Mouse (Mus musculus): ENCODE data around the gene Akr7a5.

Akr7a5 gene

DNA sequence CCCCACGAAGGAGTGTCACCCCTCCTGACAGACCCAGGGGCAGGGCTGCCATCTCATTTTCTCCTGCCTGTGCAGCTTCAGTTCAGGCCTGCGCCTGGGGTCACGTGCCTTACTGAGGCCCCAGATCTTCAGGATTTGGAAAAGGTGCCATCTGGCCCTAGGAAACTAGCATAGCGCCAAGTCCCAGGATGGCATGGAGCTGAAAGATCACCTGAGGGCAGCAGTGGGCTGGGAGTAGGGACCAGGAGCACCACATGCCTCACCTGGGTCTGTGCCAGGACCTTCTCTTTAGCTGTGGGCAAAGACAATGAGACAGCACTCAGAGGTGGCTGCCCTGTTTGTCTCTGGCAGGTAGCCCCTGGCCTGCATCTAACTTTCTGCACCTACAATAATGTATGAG, 13.0 kb upstream of the Akr7a5 start:
- in situ Hi-C loops (cut with MboI, MseI), result no loop called here

DNA sequence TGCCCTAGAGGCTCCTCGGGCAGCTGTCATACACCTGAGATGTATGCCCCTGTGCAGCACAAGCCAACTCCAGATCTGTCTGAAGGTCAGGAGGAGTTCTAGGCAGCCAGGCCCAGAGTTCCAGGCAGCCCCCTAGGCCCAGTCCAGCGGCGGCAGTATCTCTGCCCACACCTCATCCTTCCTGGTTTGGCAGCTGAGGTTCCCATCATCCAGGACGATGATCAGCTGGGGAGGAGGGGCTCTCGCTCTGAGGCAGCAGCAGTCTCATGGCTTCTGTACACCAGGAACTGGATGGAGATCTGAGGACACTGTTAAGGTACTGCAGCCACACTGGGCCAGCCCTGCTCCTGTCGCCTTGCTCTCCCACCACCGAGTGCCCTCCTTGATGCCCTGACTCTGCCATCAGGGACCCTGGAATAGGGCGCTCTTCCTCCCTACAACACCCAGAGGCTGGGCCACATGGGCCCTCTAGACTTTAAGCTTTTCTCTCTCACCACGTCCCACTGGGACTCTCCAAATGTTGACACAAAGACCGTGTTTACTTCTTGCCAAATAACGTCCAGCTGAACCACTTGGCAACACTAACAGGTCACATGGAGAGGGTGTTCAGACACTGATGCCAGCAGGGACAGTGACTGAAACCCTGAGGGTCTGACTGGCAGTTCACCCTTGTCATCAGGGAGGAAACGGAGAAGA, 11.7 kb upstream of the Akr7a5 start:
- in situ Hi-C loops (cut with MboI, MseI), result no loop called here

DNA sequence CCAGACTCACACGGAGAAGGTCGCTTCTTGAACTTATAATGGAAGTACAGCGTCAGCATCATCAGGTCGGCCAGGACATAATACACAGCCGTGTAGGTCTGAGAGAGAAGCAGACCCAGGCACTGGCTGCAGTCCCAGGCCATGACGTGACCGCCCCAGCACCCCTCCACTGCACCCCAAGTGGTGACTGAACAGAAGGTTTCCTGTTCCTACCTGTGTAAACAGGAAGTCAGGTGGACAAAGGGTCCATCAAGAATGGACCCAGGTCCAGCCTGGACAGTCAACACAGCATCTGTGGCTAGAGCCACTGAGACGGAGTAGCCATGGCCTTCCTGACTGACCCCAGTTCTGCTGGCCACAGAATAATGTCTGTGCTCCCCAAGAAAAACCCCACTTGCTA, 8.8 kb upstream of the Akr7a5 start:
- in situ Hi-C loops (cut with MboI, MseI), result no loop called here

DNA sequence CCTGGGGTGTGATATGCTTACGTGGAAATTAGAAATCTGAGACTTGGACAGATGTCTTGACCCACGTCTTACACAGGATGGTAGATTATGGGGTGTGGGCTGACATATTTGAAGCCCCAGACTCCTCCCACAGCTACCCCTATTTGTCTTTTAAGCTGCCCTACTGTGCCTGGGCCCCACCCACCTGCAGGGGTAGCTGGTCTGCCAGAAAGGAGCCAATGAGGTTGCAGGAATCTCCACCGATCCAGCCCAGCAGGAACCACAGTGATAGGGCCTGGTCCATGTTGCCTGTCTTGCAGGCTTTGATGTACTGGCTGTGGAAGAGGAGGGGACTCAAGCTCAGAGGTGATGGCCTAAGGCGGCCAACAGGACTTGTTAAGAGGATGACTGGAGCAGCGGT, 8.3 kb upstream of the Akr7a5 start:
- in situ Hi-C loops (cut with MboI, MseI), result no loop called here

DNA sequence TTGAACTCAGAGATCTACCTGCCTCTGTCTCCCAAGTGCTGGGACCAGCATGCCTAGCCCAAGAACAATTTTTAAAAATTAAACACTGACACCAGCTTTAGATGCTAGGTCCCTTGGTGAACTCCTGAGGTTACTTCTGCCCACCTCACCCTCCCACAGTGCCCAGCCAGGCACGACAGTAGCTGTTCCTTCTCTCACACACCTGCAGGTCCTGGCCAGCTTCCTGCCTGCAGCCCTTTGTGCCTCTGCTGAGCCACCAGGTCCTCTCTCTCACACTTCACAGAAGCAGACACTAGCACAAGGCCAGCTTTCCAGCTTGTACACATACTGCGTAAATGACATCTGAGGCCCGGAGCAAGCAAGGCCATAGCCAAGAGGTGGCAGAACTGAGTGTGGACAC, 5.0 kb upstream of the Akr7a5 start:
- in situ Hi-C loops (cut with MboI, MseI), result no loop called here

DNA sequence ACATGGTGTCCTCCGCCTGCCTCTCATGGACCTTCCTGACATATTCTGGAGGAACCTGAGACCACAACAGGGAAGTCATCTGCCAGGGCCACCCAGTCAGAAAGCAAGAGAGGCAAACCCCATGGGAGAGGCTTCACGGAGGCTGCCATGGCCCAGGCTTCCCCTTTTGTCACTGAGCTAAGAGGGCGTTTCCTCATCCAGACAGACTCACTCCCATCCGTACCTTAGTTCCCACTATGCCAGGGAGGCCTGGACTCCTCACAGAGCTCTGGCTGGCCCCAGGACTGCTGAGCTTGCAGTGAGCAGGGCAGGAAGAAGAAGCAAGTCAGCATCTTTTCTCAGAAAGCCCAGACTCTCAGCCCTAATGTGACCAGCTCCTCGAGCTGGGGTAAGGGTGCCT, 2.6 kb upstream of the Akr7a5 start:
- in situ Hi-C loops (cut with MboI, MseI), result no loop called here

DNA sequence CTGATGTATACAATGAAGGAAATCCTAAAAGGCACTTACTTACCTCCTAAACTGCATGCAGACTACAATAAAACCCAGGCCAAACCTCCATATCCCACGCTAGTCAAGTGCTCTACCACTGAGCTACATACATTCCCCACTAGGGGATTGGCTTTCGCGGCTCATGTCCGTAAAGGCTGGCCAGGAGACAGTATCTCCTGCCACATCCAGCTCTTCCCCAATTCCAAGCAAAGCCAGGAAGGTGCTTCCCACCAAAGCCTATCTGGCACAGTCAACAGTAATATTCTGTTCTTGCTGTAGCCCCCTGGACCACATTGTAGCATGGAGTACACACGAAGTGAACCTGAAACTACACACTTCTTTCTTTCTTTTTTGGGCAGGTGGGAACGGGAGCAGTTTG, 893 bp upstream of the Akr7a5 start:
- in situ Hi-C loops (cut with MboI, MseI), result no loop called here

DNA sequence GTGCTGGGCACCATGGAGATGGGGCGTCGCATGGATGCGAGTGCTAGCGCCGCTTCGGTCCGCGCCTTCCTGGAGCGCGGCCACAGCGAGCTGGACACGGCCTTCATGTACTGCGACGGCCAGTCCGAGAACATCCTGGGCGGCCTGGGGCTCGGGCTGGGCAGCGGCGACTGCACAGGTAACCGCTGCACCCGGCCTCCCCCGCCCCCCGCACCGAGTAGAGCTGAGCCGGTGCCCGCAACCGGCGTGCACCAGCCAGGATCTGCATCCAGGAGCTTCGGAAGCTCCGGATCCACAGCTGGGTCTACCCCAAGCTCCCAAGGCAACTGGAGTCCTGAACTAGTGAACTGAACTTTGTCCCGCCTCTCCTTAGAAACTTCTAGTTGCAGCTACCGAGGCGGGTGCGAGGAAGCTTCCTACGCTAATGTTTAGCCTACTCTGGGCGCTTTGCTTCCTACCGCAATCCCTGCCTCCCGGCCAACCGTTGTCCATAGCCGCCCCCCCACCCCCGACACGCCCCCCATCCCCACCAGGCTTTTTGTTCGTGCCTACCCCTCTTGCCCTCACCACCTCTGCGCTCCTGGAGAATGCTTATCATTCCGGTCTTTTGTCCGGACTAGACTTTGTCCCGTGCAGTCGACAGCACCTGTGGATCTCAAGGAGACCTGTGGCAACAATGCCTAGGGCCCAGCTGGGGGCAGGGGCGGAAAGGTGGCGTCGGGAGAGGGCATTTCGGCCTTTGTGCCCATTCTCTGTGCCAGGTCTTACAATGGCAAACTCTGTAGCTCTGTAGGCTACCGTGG, 556 bp downstream of the Akr7a5 start:
- in situ Hi-C loops (cut with MboI, MseI), result no loop called here

DNA sequence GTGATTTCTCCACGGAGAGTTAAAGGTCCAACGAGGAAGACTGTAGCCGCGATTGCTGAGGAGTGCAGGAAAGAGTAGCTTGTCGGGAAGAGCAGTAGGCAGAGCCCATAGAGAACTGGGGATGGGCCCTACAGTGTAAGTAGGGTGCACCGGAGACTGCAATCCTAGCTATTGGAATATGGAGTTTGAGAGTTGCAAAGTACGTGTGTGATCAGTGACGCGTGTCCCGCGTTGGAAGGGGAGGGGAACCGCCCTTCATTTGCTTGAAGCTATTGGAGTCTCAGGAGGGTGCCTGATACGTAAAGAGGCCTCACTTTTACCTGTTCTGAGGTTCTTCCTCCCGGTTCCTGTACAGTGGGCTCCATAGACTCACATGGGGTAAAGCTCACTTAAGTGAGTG, 1.2 kb downstream of the Akr7a5 start:
- in situ Hi-C loops (cut with MboI, MseI), result no loop called here

DNA sequence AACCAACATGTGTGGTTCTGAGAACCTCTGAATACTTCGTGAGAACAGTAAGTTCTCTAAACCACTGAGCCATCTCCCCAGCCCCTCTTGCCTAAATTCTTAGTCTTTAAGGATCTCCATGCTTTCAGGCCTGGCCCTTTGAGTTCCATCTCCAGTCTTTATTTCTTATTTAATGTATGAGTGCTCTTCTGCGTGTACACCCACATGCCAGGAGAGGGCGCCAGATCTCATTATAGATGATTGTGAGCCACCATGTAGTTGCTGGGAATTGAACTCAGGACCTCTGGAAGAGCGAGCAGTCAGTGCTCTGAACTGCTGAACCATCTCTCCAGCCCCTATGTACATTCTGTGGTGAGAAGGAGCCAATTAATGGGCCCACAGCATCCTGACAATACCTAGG, 2.1 kb downstream of the Akr7a5 start:
- in situ Hi-C loops (cut with MboI, MseI), result no loop called here

DNA sequence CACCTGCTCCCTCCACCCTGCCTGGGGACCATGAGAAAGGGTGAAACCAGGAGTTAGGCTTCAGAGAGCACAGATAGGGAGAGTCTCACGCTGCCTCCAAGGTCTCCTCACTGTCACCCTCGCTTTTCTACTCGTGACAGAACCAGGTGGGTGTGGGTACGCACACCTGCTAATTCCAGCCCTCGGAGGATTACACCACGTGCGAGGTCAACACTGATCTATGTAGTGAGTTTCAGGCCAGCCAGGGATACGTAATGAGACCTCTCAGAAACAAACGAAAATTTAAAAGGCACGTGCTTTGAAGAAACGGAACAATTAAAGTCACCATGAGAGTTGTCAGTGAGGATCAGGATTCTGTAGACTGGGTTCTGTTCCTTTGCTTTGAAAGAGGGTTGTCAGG, 7.9 kb downstream of the Akr7a5 start:
- in situ Hi-C loops (cut with MboI, MseI), result no loop called here

DNA sequence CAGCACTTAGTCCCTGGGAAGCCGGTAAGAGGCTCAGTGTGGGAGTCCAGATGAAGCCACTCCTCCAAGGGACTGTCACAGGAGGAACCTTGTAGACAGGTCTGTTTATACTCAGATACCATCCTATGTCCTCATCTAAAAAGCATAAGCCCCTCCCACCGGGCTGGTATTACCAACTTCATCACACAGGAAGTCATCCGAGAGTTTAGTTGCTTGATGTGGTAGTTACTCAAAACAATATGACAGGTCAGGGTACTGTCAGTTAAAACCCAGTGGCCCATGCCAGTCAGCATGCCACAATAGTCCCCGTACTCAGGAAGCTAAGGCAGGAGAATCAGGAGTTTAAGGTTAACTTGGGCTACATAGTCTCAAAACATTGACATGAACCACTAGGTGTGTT, 9.2 kb downstream of the Akr7a5 start:
- in situ Hi-C loops (cut with MboI, MseI), result no loop called here

DNA sequence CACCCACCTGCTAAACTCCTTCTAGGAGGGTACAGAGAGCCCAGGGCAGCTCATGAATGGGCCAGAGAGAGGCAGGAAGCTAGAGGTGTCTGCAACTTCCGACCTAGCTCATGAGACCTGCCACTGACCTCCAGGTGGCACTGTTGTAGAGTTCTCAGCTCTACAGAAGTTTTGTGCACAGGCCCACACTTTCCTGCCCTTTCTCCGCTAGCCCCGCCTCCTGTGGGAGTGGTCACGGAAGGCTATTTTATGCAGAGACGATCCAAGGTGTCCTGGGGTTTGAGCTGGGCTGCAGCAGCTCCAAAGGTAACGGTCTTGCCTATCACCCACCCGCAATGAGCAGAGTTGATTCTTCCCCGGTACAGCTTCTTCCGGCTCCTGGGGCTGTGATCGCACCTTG, 20.1 kb downstream of the Akr7a5 start:
- in situ Hi-C loops (cut with MboI, MseI), result no loop called here

DNA sequence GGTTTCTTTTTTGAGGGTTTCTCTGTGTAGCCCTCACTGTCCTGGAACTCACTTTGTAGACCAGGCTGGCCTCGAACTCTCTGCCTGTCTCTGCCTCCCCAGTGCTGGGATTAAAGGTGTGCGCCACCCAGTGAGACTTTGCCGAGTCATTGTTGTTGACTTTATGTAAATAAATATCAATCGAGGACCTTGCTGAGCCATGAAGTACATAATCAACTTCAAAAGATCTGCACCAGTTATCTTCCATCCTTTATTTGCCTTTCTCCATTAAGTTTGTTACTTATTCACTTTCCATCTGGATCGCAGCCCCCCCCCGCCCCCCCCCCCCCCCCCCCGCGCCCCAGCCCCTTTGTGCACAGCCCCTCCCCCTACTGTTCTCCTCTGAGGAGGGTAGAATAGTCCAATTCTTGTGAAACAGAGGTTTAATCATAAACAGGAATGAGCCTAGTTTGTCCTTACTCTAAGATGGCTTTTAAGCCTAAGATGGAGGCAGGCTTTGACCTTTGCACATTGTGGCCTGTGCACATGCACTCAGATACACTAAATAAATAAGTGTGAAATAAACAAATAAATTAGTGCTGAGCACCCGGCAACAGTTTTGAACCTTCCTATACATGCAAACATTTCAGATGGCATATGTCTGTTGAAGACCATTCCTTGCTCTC, 24.2 kb downstream of the Akr7a5 start:
- in situ Hi-C loops (cut with MboI, MseI), result no loop called here

DNA sequence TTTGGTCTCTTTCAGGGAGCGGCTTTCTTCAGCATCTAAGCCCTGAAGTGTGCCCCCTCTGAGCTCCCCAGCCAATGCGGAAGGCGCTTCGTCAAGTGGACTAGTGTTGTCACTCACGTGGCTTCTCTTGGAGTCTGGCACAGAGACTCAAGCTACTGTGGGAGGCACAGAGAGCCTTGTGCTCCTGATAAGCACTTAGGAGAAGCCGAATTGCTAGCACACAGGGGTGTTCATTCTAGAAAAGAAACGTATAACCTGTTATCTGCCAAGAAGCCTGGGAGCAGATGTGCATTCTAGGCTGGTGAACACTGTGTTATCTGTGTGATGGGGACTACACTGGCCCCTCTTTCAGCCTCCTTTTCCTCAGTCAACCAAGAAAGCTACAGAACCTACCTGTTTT, 25.0 kb downstream of the Akr7a5 start:
- in situ Hi-C loops (cut with MboI, MseI), result no loop called here

DNA sequence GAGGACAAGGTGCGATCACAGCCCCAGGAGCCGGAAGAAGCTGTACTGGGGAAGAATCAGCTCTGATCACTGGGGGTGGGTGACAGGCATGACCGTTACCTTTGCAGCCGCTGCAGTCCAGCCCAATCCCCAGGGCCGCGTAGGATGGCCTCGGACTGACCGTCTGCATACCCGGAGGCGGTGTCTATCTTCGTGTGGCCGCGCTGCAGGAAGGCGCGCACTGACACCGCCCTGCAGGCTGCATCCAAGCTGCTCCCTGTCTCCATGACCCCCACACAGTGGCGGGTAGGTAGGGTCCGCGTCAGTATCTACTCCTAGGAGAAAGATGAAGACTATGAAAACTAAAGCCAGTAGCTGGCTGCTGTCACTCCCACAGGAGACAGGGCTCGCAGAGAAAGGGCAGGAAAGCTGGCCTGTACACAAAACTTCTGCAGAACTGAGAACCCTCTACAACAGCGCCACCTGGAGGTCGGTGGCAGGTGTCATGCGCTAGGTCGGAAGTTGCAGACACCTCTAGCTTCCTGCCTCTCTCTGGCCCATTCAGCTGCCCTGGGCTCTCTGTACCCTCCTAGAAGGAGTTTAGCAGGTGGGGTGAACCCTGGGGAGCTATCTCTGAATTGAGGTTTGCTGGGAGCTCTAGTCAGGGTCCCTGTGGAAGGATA, 26.4 kb downstream of the Akr7a5 start:
- in situ Hi-C loops (cut with MboI, MseI), result no loop called here

DNA sequence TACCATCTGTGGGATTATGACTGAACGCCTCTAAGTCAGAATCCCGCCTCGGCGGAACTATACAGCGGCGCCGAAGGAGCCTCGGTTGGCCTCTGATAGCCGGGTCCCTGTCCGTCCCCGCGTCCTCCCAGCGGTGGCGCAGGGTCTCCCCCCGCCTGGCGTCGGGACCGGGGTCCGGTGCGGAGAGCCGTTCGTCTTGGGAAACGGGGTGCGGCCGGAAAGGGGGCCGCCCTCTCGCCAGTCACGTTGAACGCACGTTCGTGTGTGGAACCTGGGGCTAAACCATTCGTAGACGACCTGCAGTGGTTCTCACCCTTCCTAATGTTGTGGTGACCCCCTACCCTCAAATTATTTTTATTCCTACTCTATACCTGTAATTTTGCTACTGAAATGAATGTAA, 27.6 kb downstream of the Akr7a5 start:
- in situ Hi-C loops (cut with MboI, MseI), result no loop called here

DNA sequence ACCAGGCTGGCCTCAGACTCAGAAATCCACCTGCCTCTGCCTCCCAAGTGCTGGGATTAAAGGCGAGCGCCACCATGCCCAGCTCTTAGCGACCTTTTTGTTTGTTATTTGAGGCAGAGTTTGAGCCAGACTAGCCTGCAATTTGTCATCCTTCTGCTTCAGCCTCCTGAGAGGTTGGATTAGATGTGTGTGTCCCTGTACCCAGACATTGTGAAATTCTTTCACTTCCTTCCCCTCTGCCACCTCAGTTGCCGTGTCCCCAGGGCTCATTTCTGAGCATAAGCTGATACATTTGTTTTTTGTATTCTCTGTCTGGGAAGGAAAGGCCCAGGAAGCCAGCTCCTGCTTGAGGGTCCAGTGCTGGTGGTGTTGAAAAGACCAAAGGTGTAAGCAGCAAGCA, 30.3 kb downstream of the Akr7a5 start:
- in situ Hi-C loops (cut with MboI, MseI), result no loop called here

DNA sequence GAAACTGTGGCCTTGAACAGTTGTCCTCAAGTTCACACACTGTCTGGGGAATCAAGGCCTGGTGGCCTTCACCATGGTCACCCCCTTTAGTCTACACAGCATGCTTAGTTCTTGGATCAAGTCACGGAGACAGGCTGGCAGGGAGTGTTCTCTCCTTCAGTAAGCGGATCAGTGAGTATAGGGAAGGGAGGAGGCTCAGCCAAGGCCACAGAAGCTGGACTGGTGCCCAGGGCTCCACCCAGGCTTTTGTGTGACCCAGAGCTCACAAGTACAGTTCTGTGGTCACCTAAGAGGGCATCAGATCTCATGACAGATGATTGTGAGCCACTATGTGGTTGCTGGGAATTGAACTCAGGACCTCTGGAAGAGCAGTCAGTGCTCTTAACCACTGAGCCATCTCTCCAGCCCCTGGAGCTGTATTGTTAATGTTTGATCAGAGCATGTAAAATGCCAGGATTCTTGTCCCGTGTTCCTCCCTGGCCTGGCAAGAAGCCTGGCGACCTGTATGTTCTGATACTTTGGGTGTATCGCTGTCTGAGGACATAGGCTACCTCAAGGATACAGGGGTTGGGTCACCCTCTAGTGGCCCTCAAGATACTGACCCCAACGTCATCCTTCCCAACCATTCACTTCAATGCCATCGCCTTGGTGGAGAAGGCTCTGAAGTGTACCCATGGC, 31.2 kb downstream of the Akr7a5 start:
- in situ Hi-C loops (cut with MboI, MseI), result no loop called here

DNA sequence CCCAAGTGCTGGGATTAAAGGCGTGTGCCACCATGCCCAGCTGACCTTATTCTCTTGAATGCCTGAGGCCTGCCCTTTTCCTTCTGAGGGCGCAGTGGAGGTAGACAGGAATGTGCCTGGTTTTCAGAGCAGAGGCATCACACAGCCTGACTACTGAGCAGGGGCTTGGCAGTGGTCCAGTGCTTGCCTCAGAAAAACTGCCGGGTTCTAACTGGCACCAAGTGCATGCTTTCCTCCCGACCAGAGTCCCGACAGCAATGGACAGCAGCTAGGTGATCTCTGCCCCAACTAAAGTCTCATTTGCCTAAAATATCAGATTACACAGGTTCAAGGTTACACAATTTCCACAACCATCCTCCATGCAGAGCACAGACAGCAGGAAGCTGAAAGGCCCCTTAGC, 33.2 kb downstream of the Akr7a5 start:
- in situ Hi-C loops (cut with MboI, MseI), result no loop called here

DNA sequence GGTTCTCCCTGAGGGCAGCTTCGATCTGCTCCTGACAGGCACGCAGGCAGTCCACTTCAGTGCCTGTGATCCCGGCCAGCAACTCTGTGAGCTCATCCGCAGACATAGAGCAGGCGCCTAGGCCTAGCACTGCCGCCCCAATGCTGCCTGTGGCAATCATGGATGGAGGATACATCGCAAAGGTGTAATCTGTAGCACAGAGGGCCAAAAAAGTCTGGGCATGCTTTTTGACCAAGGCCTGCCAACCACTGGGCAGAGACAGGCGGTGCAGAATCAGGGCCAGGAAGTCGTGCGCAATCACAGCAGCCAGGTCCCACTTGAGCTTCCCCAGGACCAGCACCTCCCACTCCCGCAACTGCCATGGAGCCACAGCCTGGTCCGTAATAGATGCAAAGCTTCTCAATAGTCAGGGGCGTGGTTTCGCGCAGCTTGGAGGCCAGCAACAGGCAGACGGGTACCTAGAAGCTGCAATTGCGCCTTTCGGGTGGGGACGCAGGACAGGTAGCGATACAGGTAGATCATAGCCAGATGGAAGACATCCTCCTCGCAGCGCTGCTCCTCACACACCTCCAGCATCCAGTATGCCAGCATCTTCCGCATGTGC, 35.0 kb downstream of the Akr7a5 start:
- in situ Hi-C loops (cut with MboI, MseI), result no loop called here
